Mouse (Mus musculus): ENCODE data around the gene Kcp. TPM values are rescaled to one million over a fixed set of nuclear protein-coding genes. Genes with fewer than 3 reads are reported as not detected.

Gene Kcp
- total and polyA plus RNA-seq, 3 experiments, result 0.51 to 0.64 TPM; not detected in 1

DNA sequence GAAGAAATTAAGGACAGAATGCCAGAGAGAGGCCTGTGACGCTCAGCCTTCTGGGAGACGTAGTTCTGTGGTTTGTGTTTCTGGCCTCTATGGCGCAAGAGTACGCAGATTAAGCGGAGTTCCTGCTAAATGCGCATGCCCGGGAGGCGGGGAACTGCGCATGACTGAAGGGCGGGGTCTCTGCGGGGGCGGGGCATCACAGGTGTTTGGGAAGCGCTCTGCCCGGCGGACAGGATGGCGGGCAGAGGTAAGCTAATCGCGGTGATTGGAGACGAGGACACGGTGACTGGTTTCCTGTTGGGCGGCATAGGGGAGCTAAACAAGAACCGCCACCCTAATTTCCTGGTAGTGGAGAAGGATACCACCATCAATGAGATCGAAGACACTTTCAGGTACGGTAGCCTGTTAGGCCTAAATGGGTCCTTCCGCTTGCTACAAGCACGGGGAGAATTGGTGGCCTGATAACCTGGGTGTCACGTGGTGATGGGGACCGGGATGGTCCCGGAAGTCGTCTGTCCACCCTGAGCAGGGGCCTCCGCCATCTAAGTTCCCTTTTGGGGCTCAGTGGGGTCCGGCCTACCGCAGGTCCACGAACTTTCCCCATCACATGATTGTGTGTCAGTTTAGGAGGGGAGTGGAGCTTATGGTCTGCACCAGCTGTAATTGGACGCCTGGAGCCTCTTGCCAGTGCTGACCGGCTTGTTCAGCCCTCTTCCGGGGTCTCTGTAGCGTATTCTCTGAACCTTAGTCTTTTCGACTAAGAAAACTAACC, 40.0 kb downstream of the Kcp start, which contains the start of gene Atp6v1f (continued):
- TF ChIP-seq ELF1 (IDR thresholded peaks at IDR 0.05; ENCODE audit: low read depth, low read length) (peak; percentile 93), GABPA (IDR thresholded peaks at IDR 0.05; ENCODE audit: insufficient replicate concordance, low read depth, low read length) (peak; percentile 20; the same call in 1 of the 2 replicates), USF2 (conservative IDR thresholded peaks at IDR 0.05; ENCODE audit: low read depth, low read length) (peak; percentile 88), IRF4 (IDR thresholded peaks at IDR 0.05; ENCODE audit: low read depth, low read length) (peak; percentile 68; the same call in 1 of the 2 replicates), RAD21 (IDR thresholded peaks at IDR 0.05; ENCODE audit: low read depth, low read length) (no peak), RCOR1 (conservative IDR thresholded peaks at IDR 0.05; ENCODE audit: low read depth, low read length) (no peak), SIN3A (IDR thresholded peaks at IDR 0.05; ENCODE audit: low read length) (peak; percentile 90; the same call in 1 of the 2 replicates), JUND (conservative IDR thresholded peaks at IDR 0.05; ENCODE audit: low read depth, low read length) (no peak), BHLHE40 (IDR thresholded peaks at IDR 0.05; ENCODE audit: low read depth, low read length) (peak; percentile 83), NRF1 (IDR thresholded peaks at IDR 0.05; ENCODE audit: low read depth, low read length) (peak; percentile 89)

DNA sequence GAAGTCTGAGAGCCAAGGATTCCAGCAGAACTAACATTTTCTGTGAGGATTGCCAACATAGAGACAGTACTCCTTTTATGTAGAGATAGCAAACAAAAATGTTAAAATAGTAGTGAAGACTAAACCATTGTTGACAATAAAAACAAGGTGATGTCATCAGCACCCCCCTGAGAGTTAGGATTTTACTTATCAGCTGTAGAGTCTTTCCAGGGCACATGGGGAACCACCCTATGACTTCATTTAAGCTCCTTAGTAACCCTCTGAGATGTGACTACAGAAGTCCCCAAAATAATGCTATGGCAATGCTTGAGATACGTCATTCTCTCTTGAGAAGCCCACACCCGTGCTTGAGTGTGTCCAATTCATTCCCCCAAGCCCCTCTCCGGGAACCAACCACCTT, 44.4 kb downstream of the Kcp start:
- Histone ChIP-seq H3K9ac (ENCODE audit: insufficient read depth, low read depth) (no peak overlapping the region), H3K4me3 (replicated peaks in 1 of 3; ENCODE audit: low read depth in 2 of 3, low read length in 2 of 3, poor library complexity in 1 of 3) (no peak overlapping the region), H3K9me3 (replicated peaks; ENCODE audit: low read length) (no peaks in the 10 kb centered on the region), H3K4me2 (ENCODE audit: insufficient read depth, low read depth, poor library complexity, severe bottlenecking) (no peak overlapping the region), H3K36me3 (replicated peaks in 1 of 2; ENCODE audit: control insufficient read depth in 1 of 2, insufficient read depth in 1 of 2, low read length in 1 of 2) (no peaks in the 10 kb centered on the region), H3K27ac (ENCODE audit: insufficient read depth, low read depth) (no peak overlapping the region), H3K27me3 (replicated peaks) (no peaks in the 10 kb centered on the region), H3K79me2 (replicated peaks; ENCODE audit: control insufficient read depth, extremely low read depth, insufficient read depth, poor library complexity, severe bottlenecking) (peaks cover 5% of the 10 kb centered on the region), H3K4me1 (ENCODE audit: control insufficient read depth in 1 of 2, insufficient read depth in 2 of 2) (no peaks in the 10 kb centered on the region; a peak in 1 of 4 replicates)
- TF ChIP-seq HCFC1 (IDR thresholded peaks at IDR 0.05; ENCODE audit: low read depth, low read length), result no peak
- peak; percentile 53; the same call in 1 of the 2 replicates for TF ChIP-seq ETS1 (conservative IDR thresholded peaks at IDR 0.05; ENCODE audit: low read depth, low read length)
- dilution Hi-C loops (cut with MboI; ENCODE audit: extremely low pct_ligation_motif_present, extremely low pct_unique_long_range_greater_than_20kb, low sequenced_read_pairs) (no loop called here), in situ Hi-C loops (cut with MboI; ENCODE audit: low pct_ligation_motif_present, low pct_unique_long_range_greater_than_20kb, low sequenced_read_pairs) (no loop called here)
- no peak for DNase-seq (ENCODE audit: extremely low read depth)

DNA sequence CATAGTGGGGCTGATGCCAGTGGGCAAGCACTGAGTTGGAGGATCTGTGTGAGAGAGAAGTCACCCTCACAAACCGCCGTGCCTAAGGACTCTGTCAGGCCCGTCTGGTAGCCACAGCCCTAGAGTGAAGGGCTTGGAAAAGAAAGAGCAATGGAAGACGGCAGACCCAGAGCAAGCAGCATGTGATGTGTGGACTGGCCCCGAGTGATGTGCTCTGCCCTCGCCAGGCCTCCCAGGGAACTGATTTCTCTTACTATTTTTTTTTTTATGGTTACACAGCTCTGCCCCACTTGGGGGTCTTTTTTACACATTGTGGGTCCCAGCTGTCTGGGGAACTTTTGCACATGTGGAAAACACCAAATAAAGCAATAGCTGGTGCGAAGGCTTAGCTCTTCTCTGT, 46.2 kb downstream of the Kcp start:
- in situ Hi-C loops (cut with MboI; ENCODE audit: low pct_ligation_motif_present, low pct_unique_long_range_greater_than_20kb, low sequenced_read_pairs), result no loop called here
- Histone ChIP-seq H3K27me3 (replicated peaks) (no peaks in the 10 kb centered on the region), H3K36me3 (replicated peaks in 1 of 2; ENCODE audit: control insufficient read depth in 1 of 2, insufficient read depth in 1 of 2, low read length in 1 of 2) (no peaks in the 10 kb centered on the region), H3K79me2 (replicated peaks; ENCODE audit: control insufficient read depth, extremely low read depth, insufficient read depth, poor library complexity, severe bottlenecking) (no peaks in the 10 kb centered on the region), H3K4me2 (ENCODE audit: insufficient read depth, low read depth, poor library complexity, severe bottlenecking) (no peak overlapping the region), H3K4me3 (replicated peaks in 1 of 3; ENCODE audit: low read depth in 2 of 3, low read length in 2 of 3, poor library complexity in 1 of 3) (no peak overlapping the region), H3K27ac (ENCODE audit: insufficient read depth, low read depth) (no peak overlapping the region), H3K9me3 (replicated peaks; ENCODE audit: low read length) (no peaks in the 10 kb centered on the region), H3K4me1 (ENCODE audit: control insufficient read depth in 1 of 2, insufficient read depth in 2 of 2) (no peaks in the 10 kb centered on the region; a peak in 1 of 4 replicates), H3K9ac (ENCODE audit: insufficient read depth, low read depth) (no peak overlapping the region)
- TF ChIP-seq ZNF384 (IDR thresholded peaks at IDR 0.05; ENCODE audit: low read depth, low read length), result 0 out of 2 replicates have a peak, but pooled peaks have one; percentile 9
- no peak for TF ChIP-seq CHD2 (IDR thresholded peaks at IDR 0.05; ENCODE audit: low read length)
- TF ChIP-seq CTCF (conservative IDR thresholded peaks at IDR 0.05 in 1 of 2, IDR thresholded peaks at IDR 0.05 in 1 of 2; ENCODE audit: low read depth in 2 of 2, low read length in 2 of 2), result 0 out of 4 replicates have a peak, but pooled peaks of 1 of the 2 experiments have one; percentile 2
- dilution Hi-C loops (cut with MboI; ENCODE audit: extremely low pct_ligation_motif_present, extremely low pct_unique_long_range_greater_than_20kb, low sequenced_read_pairs), result no loop called here
- DNase-seq (ENCODE audit: extremely low read depth), result no peak

Data from CH12.LX (cell line).